Mouse (Mus musculus): ENCODE data around the gene Slc6a16. TPM values are rescaled to one million over a fixed set of nuclear protein-coding genes. Genes with fewer than 3 reads are reported as not detected.

Slc6a16 gene
- total and polyA plus RNA-seq, 2 experiments from 2014 or later = 0.16 to 2.3 TPM

GRCm38 (mm10) chr7:45299752-45300151, 58.9 kb downstream of the Slc6a16 start:
- peak; percentile 90 for ATAC-seq (ENCODE audit: low FRiP score)
- 14% methylated on average over 5 of the region's 5 CpGs for WGBS
- DNase-seq (ENCODE audit: low spot score) = peak; percentile 83
- TF ChIP-seq CTCF (IDR thresholded peaks at IDR 0.05) = peak; percentile 90
- Histone ChIP-seq H3K9ac (replicated peaks; ENCODE audit: low read length, poor library complexity, severe bottlenecking) (no peak overlapping the region), H3K4me1 (ENCODE audit: insufficient read depth, low read length) (peaks cover 4% of the 10 kb centered on the region; the same call in 1 of the 2 replicates), H3K9me3 (ENCODE audit: low read length) (no peaks in the 10 kb centered on the region), H3K4me2 (ENCODE audit: low read depth, low read length, poor library complexity, severe bottlenecking) (no peak overlapping the region), H3K36me3 (ENCODE audit: insufficient read depth, low read length) (peaks cover 6% of the 10 kb centered on the region; the same call in 1 of the 2 replicates), H3K27ac (ENCODE audit: low read depth, low read length) (peak overlapping the region; percentile 34; the same call in 1 of the 2 replicates), H3K27me3 (ENCODE audit: insufficient read depth, low read length) (no peaks in the 10 kb centered on the region), H3K4me3 (ENCODE audit: low read depth, low read length) (no peak overlapping the region)

- WGBS = 17% methylated on average over 6 of the region's 6 CpGs
- peak; percentile 82 for TF ChIP-seq CTCF (IDR thresholded peaks at IDR 0.05)
- H3K9me3 ChIP-seq (ENCODE audit: low read length) = no peaks in the 10 kb centered on the region
- H3K9ac ChIP-seq (replicated peaks; ENCODE audit: low read length, poor library complexity, severe bottlenecking) = no peak overlapping the region
- peaks cover 4% of the 10 kb centered on the region; the same call in 1 of the 2 replicates for H3K4me1 ChIP-seq (ENCODE audit: insufficient read depth, low read length)
- peak; percentile 73 for DNase-seq (ENCODE audit: low spot score)
- H3K4me3 ChIP-seq (ENCODE audit: low read depth, low read length) = no peak overlapping the region
- H3K27ac ChIP-seq (ENCODE audit: low read depth, low read length) = peak overlapping the region; percentile 34; the same call in 1 of the 2 replicates
- H3K27me3 ChIP-seq (ENCODE audit: insufficient read depth, low read length) = no peaks in the 10 kb centered on the region
- H3K4me2 ChIP-seq (ENCODE audit: low read depth, low read length, poor library complexity, severe bottlenecking) = peak overlapping the region; percentile 20
- H3K36me3 ChIP-seq (ENCODE audit: insufficient read depth, low read length) = peaks cover 6% of the 10 kb centered on the region; the same call in 1 of the 2 replicates
- peak; percentile 52; the same call in 1 of the 2 replicates for ATAC-seq (ENCODE audit: low FRiP score)
Measured at GRCm38 (mm10) chr7:45300270-45300669, 59.4 kb downstream of the Slc6a16 start.

- no peak for ATAC-seq (ENCODE audit: low FRiP score)
Measured at GRCm38 (mm10) chr7:45302626-45303025, 61.7 kb downstream of the Slc6a16 start.

GRCm38 (mm10) chr7:45304869-45305268, 64.0 kb downstream of the Slc6a16 start:
- ATAC-seq (ENCODE audit: low FRiP score) (no peak), DNase-seq (ENCODE audit: low spot score) (no peak)
- WGBS = 21% methylated on average over 11 of the region's 13 CpGs

More at GRCm38 (mm10) chr7:45302626-45303025, 61.7 kb downstream of the Slc6a16 start:
- Histone ChIP-seq H3K4me3 (ENCODE audit: low read depth, low read length) (no peak overlapping the region), H3K27ac (ENCODE audit: low read depth, low read length) (no peak overlapping the region), H3K27me3 (ENCODE audit: insufficient read depth, low read length) (no peaks in the 10 kb centered on the region), H3K9ac (replicated peaks; ENCODE audit: low read length, poor library complexity, severe bottlenecking) (no peak overlapping the region), H3K9me3 (ENCODE audit: low read length) (no peaks in the 10 kb centered on the region), H3K4me1 (ENCODE audit: insufficient read depth, low read length) (peaks cover 4% of the 10 kb centered on the region; the same call in 1 of the 2 replicates), H3K4me2 (ENCODE audit: low read depth, low read length, poor library complexity, severe bottlenecking) (no peak overlapping the region), H3K36me3 (ENCODE audit: insufficient read depth, low read length) (peaks cover 6% of the 10 kb centered on the region; the same call in 1 of the 2 replicates)
- DNase-seq (ENCODE audit: low spot score) = peak; percentile 76
- 53% methylated on average over 8 of the region's 8 CpGs for WGBS
- no peak for TF ChIP-seq CTCF (IDR thresholded peaks at IDR 0.05)

GRCm38 (mm10) chr7:45305275-45305674, 64.4 kb downstream of the Slc6a16 start:
- DNase-seq (ENCODE audit: low spot score) = peak; percentile 76
- ATAC-seq (ENCODE audit: low FRiP score) = peak; percentile 61
- H3K27me3 ChIP-seq (ENCODE audit: insufficient read depth, low read length) = no peaks in the 10 kb centered on the region
- H3K9ac ChIP-seq (replicated peaks; ENCODE audit: low read length, poor library complexity, severe bottlenecking) = peak overlapping the region; percentile 36; the same call in 1 of the 2 replicates
- peak overlapping the region; percentile 9; the same call in 1 of the 2 replicates for H3K4me3 ChIP-seq (ENCODE audit: low read depth, low read length)
- no peaks in the 10 kb centered on the region for H3K9me3 ChIP-seq (ENCODE audit: low read length)
- 8% methylated on average over 17 of the region's 17 CpGs for WGBS
- peaks cover 4% of the 10 kb centered on the region; the same call in 1 of the 2 replicates for H3K4me1 ChIP-seq (ENCODE audit: insufficient read depth, low read length)
- no peak overlapping the region for H3K27ac ChIP-seq (ENCODE audit: low read depth, low read length)
- peak; percentile 88 for TF ChIP-seq CTCF (IDR thresholded peaks at IDR 0.05)
- H3K4me2 ChIP-seq (ENCODE audit: low read depth, low read length, poor library complexity, severe bottlenecking) = peak overlapping the region; percentile 35
- peaks cover 12% of the 10 kb centered on the region; the same call in 1 of the 2 replicates for H3K36me3 ChIP-seq (ENCODE audit: insufficient read depth, low read length)

More at GRCm38 (mm10) chr7:45304869-45305268, 64.0 kb downstream of the Slc6a16 start:
- Histone ChIP-seq H3K27me3 (ENCODE audit: insufficient read depth, low read length) (no peaks in the 10 kb centered on the region), H3K4me1 (ENCODE audit: insufficient read depth, low read length) (peaks cover 4% of the 10 kb centered on the region; the same call in 1 of the 2 replicates), H3K27ac (ENCODE audit: low read depth, low read length) (no peak overlapping the region), H3K9ac (replicated peaks; ENCODE audit: low read length, poor library complexity, severe bottlenecking) (peak overlapping the region; percentile 36), H3K36me3 (ENCODE audit: insufficient read depth, low read length) (peaks cover 10% of the 10 kb centered on the region; the same call in 1 of the 2 replicates), H3K4me3 (ENCODE audit: low read depth, low read length) (peak overlapping the region; percentile 9; the same call in 1 of the 2 replicates), H3K9me3 (ENCODE audit: low read length) (no peaks in the 10 kb centered on the region), H3K4me2 (ENCODE audit: low read depth, low read length, poor library complexity, severe bottlenecking) (peak overlapping the region; percentile 35)
- TF ChIP-seq CTCF (IDR thresholded peaks at IDR 0.05) = no peak

GRCm38 (mm10) chr7:45308551-45309240, 67.8 kb downstream of the Slc6a16 start:
- DNase-seq (ENCODE audit: low spot score) (no peak), ATAC-seq (ENCODE audit: low FRiP score) (no peak; the same call in 1 of the 2 replicates)
- H3K9ac ChIP-seq (replicated peaks; ENCODE audit: low read length, poor library complexity, severe bottlenecking) = no peak overlapping the region
- whole genome bisulfite sequencing = 73% methylated on average over 15 of the region's 15 CpGs
- H3K9me3 ChIP-seq (ENCODE audit: low read length) = no peaks in the 10 kb centered on the region
- no peaks in the 10 kb centered on the region for H3K27me3 ChIP-seq (ENCODE audit: insufficient read depth, low read length)
- no peaks in the 10 kb centered on the region for H3K4me1 ChIP-seq (ENCODE audit: insufficient read depth, low read length)
- no peak overlapping the region for H3K4me2 ChIP-seq (ENCODE audit: low read depth, low read length, poor library complexity, severe bottlenecking)
- no peak for TF ChIP-seq CTCF (IDR thresholded peaks at IDR 0.05)
- H3K27ac ChIP-seq (ENCODE audit: low read depth, low read length) = no peak overlapping the region
- no peak overlapping the region for H3K4me3 ChIP-seq (ENCODE audit: low read depth, low read length)
- peaks cover 7% of the 10 kb centered on the region; the same call in 1 of the 2 replicates for H3K36me3 ChIP-seq (ENCODE audit: insufficient read depth, low read length)
